Mouse (Mus musculus): ENCODE measurements around the gene Psmd12.

- no peak for TF ChIP-seq CTCF (IDR thresholded peaks at IDR 0.05; ENCODE audit: insufficient read depth, low read depth, low read length)
- TF ChIP-seq POLR2A (IDR thresholded peaks at IDR 0.05; ENCODE audit: insufficient read depth, low read depth, low read length) = no peak
Measured at GRCm38 (mm10) chr11:107468252-107469030, 10.8 kb upstream of the Psmd12 start.

Data from olfactory bulb, adult 2 months (tissue).